Mouse (Mus musculus): ENCODE results near the gene Spock2.

Spock2 gene

GRCm38 (mm10) chr10:60106146-60106530 lies at the start of gene Spock2:
TSS of gene Spock2 (plus strand) at chr10:60106219.
- DNase-seq = peak; percentile 94

GRCm38 (mm10) chr10:60062173-60062572 lies 43.8 kb upstream of the Spock2 start:
- no peak for DNase-seq

DNA sequence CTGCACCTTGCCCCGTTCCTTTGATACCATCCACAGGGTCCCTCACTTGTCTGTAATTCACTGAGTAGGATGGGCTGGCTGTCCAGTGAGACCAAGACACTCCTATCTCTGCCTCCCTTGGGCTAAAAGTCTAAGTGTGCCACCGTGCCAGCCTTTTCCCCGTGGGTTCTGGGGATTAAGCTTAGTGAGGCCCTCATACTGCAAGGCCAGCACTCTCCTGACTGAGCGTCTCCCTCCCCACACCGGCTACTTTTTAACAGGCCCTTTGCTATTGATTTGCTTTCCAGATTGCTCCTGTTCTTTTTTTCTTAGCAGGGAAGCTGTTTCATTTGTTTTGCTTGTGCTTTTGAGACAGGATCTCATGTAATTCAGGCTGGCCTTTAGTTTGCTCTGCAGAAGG lies 43.1 kb upstream of the Spock2 start:
- DNase-seq = no peak

- DNase-seq = no peak
These were observed 39.5 kb upstream of the Spock2 start for GRCm38 (mm10) chr10:60066524-60066923.

- no peak for DNase-seq
These were observed 30.9 kb upstream of the Spock2 start for GRCm38 (mm10) chr10:60075159-60075558.

GRCm38 (mm10) chr10:60077226-60077625 lies 28.8 kb upstream of the Spock2 start:
- DNase-seq = no peak

DNA sequence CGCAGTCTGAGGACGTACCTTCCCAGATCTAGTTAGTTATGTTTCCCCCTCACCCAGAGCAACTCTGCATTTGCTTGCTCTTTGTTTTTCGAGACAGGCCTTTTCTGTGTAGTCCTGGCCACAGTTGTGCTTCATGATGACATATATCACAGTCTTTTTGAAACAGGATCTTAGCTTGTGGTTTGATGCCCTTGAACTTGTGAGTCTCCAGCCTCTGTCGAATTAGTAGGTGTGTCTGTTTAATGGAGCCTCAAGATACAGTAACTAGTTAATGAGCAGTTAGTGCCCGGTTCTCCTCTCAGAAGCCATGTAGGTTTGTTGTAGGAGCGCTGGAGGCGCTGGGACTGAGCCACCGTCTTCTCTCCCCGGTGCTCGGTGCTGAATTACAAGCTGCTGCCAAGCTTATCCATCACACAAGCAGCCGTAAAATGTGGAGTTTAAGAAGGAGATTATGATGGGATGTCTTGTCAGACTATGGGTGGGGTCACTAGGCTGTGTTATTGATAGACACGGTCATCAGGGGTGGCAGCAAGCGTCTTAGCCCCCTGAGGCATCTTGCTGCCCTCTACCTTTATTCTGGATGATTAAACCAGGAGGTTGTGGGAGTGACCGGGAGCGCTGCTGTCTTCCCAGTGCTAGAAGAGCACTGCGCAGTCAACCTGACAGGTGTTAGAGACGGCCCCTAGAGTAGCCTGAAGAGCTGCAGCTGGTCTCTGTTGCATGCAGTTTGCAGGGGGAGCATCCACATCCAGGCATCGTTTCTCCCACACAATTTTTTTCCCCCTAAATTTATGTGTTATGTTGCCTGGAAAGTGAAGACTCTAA lies 28.1 kb upstream of the Spock2 start:
- no peak for DNase-seq

DNA sequence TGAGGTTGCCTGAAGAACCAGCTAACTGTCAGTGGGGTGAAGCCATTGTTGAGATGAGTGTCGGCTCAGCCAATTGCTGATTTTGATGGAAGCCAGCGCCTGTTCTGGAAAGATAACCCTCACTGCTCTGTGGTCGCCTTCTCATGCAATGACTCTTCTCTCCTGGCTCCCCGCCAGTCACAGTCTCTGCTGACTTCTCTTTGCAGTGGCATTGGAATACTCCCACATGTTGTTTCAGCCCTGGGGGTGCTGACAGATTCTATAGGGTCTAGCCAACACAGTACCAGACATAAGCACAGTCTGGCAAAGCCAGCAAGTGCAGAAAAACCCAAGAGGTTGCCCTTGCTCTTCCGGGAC lies 27.5 kb upstream of the Spock2 start:
- DNase-seq = peak; percentile 97

- peak; percentile 94 for DNase-seq
These were observed 25.8 kb upstream of the Spock2 start for GRCm38 (mm10) chr10:60080171-60080570.

- no peak for DNase-seq
These were observed 25.4 kb upstream of the Spock2 start for GRCm38 (mm10) chr10:60080601-60080981.

- peak; percentile 97 for DNase-seq
These were observed 24.8 kb upstream of the Spock2 start for GRCm38 (mm10) chr10:60080982-60081825.

DNA sequence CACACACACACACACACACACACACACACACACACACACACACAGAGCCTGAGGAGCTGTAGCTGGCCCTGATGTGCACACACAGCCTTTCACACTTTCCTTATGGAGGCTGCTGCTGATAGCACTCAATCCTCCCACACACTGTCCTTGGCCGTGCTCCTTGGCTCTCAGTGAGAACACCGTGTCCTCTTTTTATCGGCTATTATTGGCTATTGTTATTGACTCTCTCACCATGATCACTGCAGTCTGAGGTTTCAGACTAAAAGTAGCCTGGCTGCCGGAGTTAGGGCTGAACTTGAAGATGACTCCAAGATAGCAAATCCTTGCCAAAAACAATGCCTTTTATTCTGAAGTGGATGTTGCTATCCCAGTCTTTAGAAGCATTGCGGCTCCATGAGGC lies 24.1 kb upstream of the Spock2 start:
- DNase-seq = peak; percentile 99

DNA sequence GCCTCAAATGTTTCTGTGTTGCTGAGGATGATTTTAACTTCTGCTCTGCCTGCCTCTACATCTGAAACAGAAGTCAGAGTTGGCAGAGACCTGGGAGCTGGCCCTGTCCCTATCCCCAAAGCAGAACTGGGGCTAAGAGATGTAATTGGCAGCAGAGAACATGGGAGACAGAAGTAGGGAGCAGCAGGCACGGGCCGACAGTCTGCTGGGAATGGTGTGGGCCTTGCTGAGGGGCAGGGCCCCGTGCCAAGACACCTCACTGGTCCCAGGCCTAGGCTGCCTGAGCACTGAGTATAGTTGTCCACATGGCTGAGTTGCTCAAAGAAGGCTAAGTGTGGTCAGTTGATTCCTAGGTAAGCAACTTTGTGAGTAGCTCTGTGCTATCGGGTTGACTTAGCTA lies 22.0 kb upstream of the Spock2 start:
- DNase-seq = peak; percentile 90

DNA sequence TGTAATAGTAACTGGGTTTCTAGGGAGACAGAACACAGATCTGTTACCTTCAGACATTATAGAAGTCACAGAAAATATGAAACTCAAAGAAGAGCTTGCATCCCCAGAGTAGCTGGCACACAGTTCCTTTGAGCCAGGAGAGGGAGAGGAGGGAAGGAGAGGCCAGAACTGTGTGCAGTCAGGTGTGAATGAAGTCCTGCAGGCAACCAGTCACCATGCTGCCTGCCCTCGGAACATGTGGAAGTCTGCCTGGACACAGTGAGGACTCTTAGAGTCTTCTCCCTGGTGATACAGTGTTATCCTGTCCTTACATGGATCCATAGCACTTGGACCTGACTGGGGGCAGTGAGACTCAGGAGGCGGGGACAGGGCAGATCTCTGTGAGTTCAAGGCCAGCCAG lies 13.7 kb upstream of the Spock2 start:
- DNase-seq = peak; percentile 80

- no peak for DNase-seq
These were observed 12.3 kb upstream of the Spock2 start for GRCm38 (mm10) chr10:60093751-60094150.

DNA sequence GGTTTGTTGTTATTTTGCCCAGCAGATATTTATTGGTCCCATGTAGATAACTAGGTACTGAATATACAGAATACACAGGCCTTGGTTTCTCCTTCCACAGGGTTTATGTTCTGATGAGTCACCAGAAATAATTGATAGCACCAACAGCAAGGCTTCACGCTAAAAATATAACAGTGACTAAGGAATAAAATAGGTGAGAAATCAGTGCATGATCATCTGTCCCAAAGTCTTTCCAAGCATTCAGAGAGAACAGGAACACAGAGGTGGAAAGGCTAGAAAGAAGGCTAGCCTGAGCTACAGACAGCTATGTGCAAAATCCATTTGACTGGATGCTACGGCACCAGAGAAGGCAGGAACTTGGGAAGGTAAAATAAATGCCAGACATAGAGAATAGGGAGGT lies 10.5 kb upstream of the Spock2 start:
- DNase-seq = no peak

- no peak for DNase-seq
These were observed 9.7 kb upstream of the Spock2 start for GRCm38 (mm10) chr10:60096302-60096701.

DNA sequence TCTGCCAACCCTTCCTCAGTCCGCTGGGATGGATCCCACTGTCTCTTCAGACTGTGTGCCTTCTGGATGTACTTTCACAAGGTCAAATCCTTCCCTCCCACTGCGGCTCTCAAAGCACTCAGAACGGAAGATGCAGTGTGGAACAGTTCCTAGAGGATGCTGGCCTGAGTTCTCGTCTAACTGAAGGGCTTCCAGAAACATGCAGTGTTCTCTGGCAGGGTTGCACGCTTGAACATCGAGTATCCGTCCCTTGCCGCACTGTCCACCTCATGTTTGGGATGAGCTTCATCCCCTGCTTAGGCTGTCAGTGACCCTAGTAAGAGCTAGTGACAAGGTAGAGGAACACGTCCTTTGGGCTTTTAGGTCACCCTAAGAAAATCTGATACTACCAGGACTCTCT lies 8.9 kb upstream of the Spock2 start:
- peak; percentile 72 for DNase-seq

DNA sequence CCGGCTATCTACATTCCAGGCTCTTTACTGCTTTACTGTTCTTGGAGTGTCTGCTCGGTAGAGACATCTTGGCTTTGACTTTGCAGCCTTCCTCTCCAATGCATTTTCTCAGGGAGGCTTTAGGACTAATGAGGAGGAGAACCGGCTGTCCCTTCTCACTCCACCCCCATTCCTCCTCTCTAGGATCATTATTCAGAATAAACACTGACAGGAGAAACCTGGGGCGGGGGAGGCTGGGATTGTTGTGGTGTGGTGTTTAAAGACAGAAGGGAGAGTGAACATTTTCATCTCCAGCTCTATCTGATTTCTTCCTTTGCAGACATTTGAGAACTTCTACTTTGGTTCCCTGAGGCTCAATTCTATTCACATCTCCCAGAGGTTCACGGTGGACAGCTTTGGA lies 8.2 kb upstream of the Spock2 start:
- no peak for DNase-seq

DNA sequence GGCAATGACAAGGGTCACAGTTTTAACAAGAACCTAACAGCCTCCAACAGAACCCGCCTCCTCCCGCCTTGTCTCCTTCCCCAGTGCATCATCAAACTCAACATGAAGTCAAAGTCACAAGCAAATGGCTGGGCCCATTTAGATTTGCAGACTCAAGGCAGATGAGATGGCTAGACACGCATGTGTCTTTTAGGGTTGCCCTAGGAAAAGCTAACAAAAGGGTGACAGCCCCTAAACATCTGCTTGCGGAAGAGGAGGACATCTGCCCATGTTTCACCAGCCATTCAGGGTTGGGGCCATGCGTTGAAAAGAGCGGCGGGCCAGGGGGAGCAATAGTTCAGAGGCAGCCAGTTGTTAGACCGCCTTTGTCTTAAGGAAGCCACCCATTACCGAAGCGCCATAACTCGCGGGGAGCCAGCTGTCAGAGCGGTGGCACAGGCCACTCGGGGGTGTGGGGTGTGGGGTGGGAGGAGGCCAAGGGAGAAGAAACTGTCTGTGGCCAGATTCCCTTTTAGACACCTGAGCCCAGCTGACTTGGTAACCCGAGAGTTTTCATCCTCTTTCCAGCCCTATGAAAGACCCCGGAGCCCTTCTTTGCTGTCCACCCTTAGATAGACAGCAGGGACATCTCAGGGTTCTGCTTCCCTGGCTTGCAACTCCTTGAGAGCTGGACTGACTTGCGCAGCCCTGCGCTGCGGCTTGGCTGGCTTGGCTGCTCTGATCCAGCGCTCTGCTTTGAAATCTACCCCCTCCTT lies 451 bp upstream of the Spock2 start:
- DNase-seq = no peak

- peak; percentile 98 for DNase-seq
These were observed 640 bp downstream of the Spock2 start for GRCm38 (mm10) chr10:60106531-60107186.

- peak; percentile 92 for DNase-seq
These were observed 1.4 kb downstream of the Spock2 start for GRCm38 (mm10) chr10:60107448-60107847.
